Mouse (Mus musculus): ENCODE measurements around the gene Nf2. TPM values are rescaled to one million over a fixed set of nuclear protein-coding genes. Genes with fewer than 3 reads are reported as not detected.

Nf2 gene
- polyA plus RNA-seq, 1 experiment, result 56.1 TPM

DNA sequence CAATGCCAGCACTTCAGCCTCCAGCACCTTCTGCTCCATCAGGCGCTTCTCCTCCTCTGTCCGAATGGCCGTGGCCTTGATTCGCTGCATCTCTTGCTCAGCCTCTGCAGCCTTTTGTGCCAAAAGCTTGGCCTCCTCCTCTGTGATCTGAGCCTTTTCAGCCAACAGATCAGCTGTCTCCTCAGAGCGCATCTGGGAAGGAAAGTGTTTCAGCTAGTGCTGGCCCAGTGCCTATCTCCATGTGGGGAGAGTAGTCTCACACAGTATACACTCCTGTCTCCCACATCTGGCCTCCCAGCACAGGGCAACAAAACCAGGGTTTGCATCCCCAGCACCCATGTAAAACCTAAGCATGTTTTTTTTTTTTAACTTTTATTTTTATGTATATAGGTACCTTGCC lies 59.6 kb downstream of the Nf2 start:
- peaks cover 7% of the 10 kb centered on the region for H3K4me1 ChIP-seq (replicated peaks; ENCODE audit: control insufficient read depth, insufficient read depth, low read length)
- 93% methylated on average over 5 of the region's 5 CpGs for WGBS
- peaks cover 26% of the 10 kb centered on the region for H3K36me3 ChIP-seq (ENCODE audit: control insufficient read depth, insufficient read depth, low read length)
- H3K27ac ChIP-seq (ENCODE audit: control insufficient read depth, insufficient read depth, low read length), result no peak overlapping the region
- H3K4me3 ChIP-seq (ENCODE audit: control insufficient read depth, insufficient read depth, low read length), result no peak overlapping the region
- H3K27me3 ChIP-seq (ENCODE audit: control insufficient read depth, insufficient read depth, low read length), result no peaks in the 10 kb centered on the region
- TF ChIP-seq POLR2A (IDR thresholded peaks at IDR 0.05; ENCODE audit: control insufficient read depth, extremely low read depth, insufficient read depth, low read length, poor library complexity), result no peak
- no peak for TF ChIP-seq CTCF (IDR thresholded peaks at IDR 0.05; ENCODE audit: borderline replicate concordance, control insufficient read depth, extremely low read depth, insufficient read depth, low read length, poor library complexity)
- no peak for DNase-seq

DNA sequence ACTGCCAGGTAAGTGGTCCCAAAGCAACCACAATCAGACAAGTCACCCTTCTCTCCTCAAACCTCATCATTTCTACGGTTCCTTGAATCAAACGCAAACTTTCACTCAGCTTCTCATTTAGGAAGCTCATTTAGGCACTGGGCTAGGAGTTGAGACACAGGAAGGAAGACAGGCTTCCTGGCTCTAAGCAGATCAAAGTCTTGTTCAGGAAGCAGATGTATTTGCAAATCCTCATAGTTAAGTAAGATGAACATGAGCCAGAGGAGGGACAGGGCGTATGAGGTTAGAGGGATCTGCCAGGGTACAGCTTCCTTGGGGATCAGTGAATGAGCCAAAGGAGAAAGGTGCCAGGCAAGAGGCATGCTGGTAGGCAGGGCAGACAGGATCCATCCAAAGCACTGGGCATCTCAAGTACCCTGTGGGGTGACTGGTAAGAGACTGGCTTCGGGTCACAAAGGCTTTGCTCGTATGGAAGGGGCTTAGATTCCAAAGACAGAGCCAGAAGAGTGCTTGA lies 64.7 kb downstream of the Nf2 start:
- Histone ChIP-seq H3K4me1 (replicated peaks; ENCODE audit: control insufficient read depth, insufficient read depth, low read length) (peaks cover 19% of the 10 kb centered on the region), H3K36me3 (ENCODE audit: control insufficient read depth, insufficient read depth, low read length) (peaks cover 16% of the 10 kb centered on the region), H3K4me3 (ENCODE audit: control insufficient read depth, insufficient read depth, low read length) (no peak overlapping the region), H3K27me3 (ENCODE audit: control insufficient read depth, insufficient read depth, low read length) (no peaks in the 10 kb centered on the region), H3K27ac (ENCODE audit: control insufficient read depth, insufficient read depth, low read length) (no peak overlapping the region)
- peak; percentile 18 for DNase-seq
- TF ChIP-seq POLR2A (IDR thresholded peaks at IDR 0.05; ENCODE audit: control insufficient read depth, extremely low read depth, insufficient read depth, low read length, poor library complexity), result no peak
- no peak for TF ChIP-seq CTCF (IDR thresholded peaks at IDR 0.05; ENCODE audit: borderline replicate concordance, control insufficient read depth, extremely low read depth, insufficient read depth, low read length, poor library complexity)
- WGBS, result 28% methylated on average over 5 of the region's 5 CpGs

DNA sequence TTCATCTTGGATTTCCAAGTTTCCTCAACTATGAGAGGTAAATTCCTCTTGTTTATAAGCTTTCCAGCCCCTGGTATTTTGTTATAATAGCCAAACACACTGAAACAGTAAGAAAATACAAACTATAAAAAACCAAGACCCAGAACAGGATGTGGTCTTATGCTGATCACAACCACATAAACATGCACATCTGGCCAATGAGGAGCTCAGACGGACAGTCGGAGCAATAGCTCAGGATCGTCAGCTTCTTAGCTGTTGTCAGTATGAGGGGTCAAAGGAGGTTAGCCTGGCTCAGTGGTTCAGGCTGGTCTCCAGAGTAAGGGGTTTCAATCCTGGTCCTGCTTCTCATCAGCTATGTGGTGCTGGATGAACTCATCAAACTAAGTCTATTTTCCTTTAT lies 66.2 kb downstream of the Nf2 start:
- DNase-seq, result no peak
- WGBS, result 41% methylated on average over 3 of the region's 3 CpGs
- H3K4me3 ChIP-seq (ENCODE audit: control insufficient read depth, insufficient read depth, low read length), result no peak overlapping the region
- peaks cover 13% of the 10 kb centered on the region for H3K36me3 ChIP-seq (ENCODE audit: control insufficient read depth, insufficient read depth, low read length)
- no peaks in the 10 kb centered on the region for H3K27me3 ChIP-seq (ENCODE audit: control insufficient read depth, insufficient read depth, low read length)
- H3K4me1 ChIP-seq (replicated peaks; ENCODE audit: control insufficient read depth, insufficient read depth, low read length), result peaks cover 19% of the 10 kb centered on the region
- TF ChIP-seq CTCF (IDR thresholded peaks at IDR 0.05; ENCODE audit: borderline replicate concordance, control insufficient read depth, extremely low read depth, insufficient read depth, low read length, poor library complexity) (no peak), POLR2A (IDR thresholded peaks at IDR 0.05; ENCODE audit: control insufficient read depth, extremely low read depth, insufficient read depth, low read length, poor library complexity) (no peak)
- H3K27ac ChIP-seq (ENCODE audit: control insufficient read depth, insufficient read depth, low read length), result no peak overlapping the region

DNA sequence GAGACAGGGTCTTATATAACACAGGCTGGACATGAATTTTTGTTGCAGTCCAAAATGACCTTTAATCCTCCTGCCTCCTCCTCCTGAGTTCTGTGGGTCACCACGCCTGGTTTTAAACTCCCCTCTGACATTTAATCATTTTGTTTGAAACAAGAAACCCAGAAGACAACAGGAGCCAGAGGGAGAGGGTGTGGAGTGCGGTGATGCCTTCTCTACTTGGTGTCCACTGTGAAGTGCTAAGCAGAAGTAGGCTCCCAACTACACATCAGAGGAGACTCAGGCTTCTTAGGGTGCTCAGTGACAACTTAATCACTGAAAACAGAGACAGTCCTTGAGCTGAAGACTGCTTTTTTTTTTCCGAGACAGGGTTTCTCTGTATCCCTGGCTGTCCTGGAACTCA lies 68.4 kb downstream of the Nf2 start:
- Histone ChIP-seq H3K27ac (ENCODE audit: control insufficient read depth, insufficient read depth, low read length) (no peak overlapping the region), H3K27me3 (ENCODE audit: control insufficient read depth, insufficient read depth, low read length) (no peaks in the 10 kb centered on the region), H3K36me3 (ENCODE audit: control insufficient read depth, insufficient read depth, low read length) (no peaks in the 10 kb centered on the region), H3K4me1 (replicated peaks; ENCODE audit: control insufficient read depth, insufficient read depth, low read length) (peaks cover 19% of the 10 kb centered on the region), H3K4me3 (ENCODE audit: control insufficient read depth, insufficient read depth, low read length) (no peak overlapping the region)
- WGBS, result 94% methylated on average over 3 of the region's 3 CpGs
- no peak for DNase-seq
- no peak for TF ChIP-seq CTCF (IDR thresholded peaks at IDR 0.05; ENCODE audit: borderline replicate concordance, control insufficient read depth, extremely low read depth, insufficient read depth, low read length, poor library complexity)
- TF ChIP-seq POLR2A (IDR thresholded peaks at IDR 0.05; ENCODE audit: control insufficient read depth, extremely low read depth, insufficient read depth, low read length, poor library complexity), result no peak

DNA sequence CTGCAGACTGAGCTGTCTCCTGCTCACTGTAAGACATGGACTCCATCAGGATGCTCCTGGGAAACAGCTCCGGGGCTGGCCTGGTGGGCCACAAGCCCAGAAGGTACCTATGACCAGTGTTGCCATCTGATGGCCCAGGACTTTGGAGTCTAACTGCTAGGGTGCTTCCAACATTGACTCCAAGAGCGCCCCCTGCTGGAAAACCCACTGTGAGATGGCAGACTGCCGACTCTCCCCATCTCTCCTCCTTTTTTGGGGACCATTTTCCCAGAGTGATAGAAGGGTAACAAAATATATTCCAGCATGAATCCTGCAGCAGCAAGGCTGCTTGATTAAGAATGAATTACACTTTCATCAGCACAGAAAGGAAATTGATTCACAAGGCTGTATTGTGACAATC lies 76.4 kb downstream of the Nf2 start:
- 39% methylated on average over 3 of the region's 3 CpGs for WGBS
- Histone ChIP-seq H3K36me3 (ENCODE audit: control insufficient read depth, insufficient read depth, low read length) (no peaks in the 10 kb centered on the region), H3K27me3 (ENCODE audit: control insufficient read depth, insufficient read depth, low read length) (no peaks in the 10 kb centered on the region), H3K4me3 (ENCODE audit: control insufficient read depth, insufficient read depth, low read length) (no peak overlapping the region), H3K27ac (ENCODE audit: control insufficient read depth, insufficient read depth, low read length) (no peak overlapping the region), H3K4me1 (replicated peaks; ENCODE audit: control insufficient read depth, insufficient read depth, low read length) (no peaks in the 10 kb centered on the region)
- TF ChIP-seq POLR2A (IDR thresholded peaks at IDR 0.05; ENCODE audit: control insufficient read depth, extremely low read depth, insufficient read depth, low read length, poor library complexity) (no peak), CTCF (IDR thresholded peaks at IDR 0.05; ENCODE audit: borderline replicate concordance, control insufficient read depth, extremely low read depth, insufficient read depth, low read length, poor library complexity) (peak; percentile 48; the same call in 1 of the 2 replicates)
- DNase-seq, result peak; percentile 65

DNA sequence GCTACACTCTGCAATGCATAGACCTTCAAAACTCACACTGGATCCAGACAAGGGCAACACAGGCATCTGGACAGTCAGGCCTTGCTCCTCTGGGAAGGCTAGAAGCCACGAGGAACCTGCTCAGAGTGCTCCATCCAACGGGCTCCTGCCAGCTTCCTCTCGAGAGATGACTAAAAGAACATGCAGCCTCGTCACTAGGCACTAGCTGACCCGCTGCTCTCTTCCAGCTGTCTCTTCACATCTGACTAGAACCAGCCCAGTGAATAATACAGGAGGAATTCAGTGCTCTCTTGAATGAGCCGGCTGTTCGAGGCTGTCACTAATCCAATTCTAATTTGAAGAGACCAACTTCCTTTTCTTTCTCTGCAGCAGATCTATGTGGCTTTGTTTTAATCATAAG lies 77.6 kb downstream of the Nf2 start:
- 91% methylated on average over 7 of the region's 7 CpGs for WGBS
- Histone ChIP-seq H3K27me3 (ENCODE audit: control insufficient read depth, insufficient read depth, low read length) (no peaks in the 10 kb centered on the region), H3K27ac (ENCODE audit: control insufficient read depth, insufficient read depth, low read length) (no peak overlapping the region), H3K4me3 (ENCODE audit: control insufficient read depth, insufficient read depth, low read length) (no peak overlapping the region), H3K36me3 (ENCODE audit: control insufficient read depth, insufficient read depth, low read length) (no peaks in the 10 kb centered on the region), H3K4me1 (replicated peaks; ENCODE audit: control insufficient read depth, insufficient read depth, low read length) (no peaks in the 10 kb centered on the region)
- TF ChIP-seq CTCF (IDR thresholded peaks at IDR 0.05; ENCODE audit: borderline replicate concordance, control insufficient read depth, extremely low read depth, insufficient read depth, low read length, poor library complexity) (no peak), POLR2A (IDR thresholded peaks at IDR 0.05; ENCODE audit: control insufficient read depth, extremely low read depth, insufficient read depth, low read length, poor library complexity) (no peak)
- no peak for DNase-seq

GRCm38 (mm10) chr11:4769881-4770280 lies 79.5 kb downstream of the Nf2 start:
- Histone ChIP-seq H3K36me3 (ENCODE audit: control insufficient read depth, insufficient read depth, low read length) (no peaks in the 10 kb centered on the region), H3K27me3 (ENCODE audit: control insufficient read depth, insufficient read depth, low read length) (no peaks in the 10 kb centered on the region), H3K27ac (ENCODE audit: control insufficient read depth, insufficient read depth, low read length) (no peak overlapping the region), H3K4me1 (replicated peaks; ENCODE audit: control insufficient read depth, insufficient read depth, low read length) (no peaks in the 10 kb centered on the region), H3K4me3 (ENCODE audit: control insufficient read depth, insufficient read depth, low read length) (no peak overlapping the region)
- no peak for TF ChIP-seq CTCF (IDR thresholded peaks at IDR 0.05; ENCODE audit: borderline replicate concordance, control insufficient read depth, extremely low read depth, insufficient read depth, low read length, poor library complexity)
- TF ChIP-seq POLR2A (IDR thresholded peaks at IDR 0.05; ENCODE audit: control insufficient read depth, extremely low read depth, insufficient read depth, low read length, poor library complexity), result no peak
- DNase-seq, result no peak
- 98% methylated on average over 6 of the region's 6 CpGs for WGBS

All from thymus, adult 2 months (tissue).